Mouse (Mus musculus) common myeloid progenitor, adult 5-6 weeks (primary cell): ENCODE data around the gene Sardh. TPM values are rescaled to one million over a fixed set of nuclear protein-coding genes. Genes with fewer than 3 reads are reported as not detected.
A peak's percentile ranks its signal among the peaks of the same experiment; 100 is the strongest.

Experiments
- ATAC-seq: replicated peaks from 2 replicates; pipeline ENCODE4 v1.8.0; 2016; ENCODE audit warnings: low read depth, mild to moderate bottlenecking, moderate TSS enrichment, inconsistent platforms; ENCODE audit not compliant: poor library complexity, severe bottlenecking
- total RNA-seq: library from RNA; stranded (forward); fragments of 200-1000, 187-1606 nt; gene quantifications from 2 replicates; pipeline ENCODE4 v1.2.3, GENCODE M21; 2017

Gene Sardh
- 1.1 and 4.2 TPM in 2 replicates for total RNA-seq

DNA sequence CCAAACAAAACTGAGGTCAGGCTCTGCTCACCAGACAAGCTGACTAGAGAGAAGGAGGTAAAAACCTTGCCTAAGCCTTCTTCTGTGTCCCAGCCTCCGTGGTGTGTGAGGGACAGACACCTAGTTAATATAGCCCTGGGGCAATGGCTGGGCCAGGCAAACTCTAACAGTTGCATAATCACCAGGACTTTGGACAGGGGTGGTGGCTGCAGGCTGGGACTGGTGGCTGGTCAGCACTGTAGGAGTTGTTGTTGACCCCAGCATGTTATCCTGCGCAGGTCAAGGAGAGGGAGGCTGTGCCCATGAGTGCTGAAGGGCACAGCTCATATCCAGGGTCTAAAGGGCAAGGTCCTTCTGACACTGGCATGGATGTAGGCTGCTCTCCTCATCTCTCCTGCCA, at the start of gene Sardh:
Sardh (minus strand) TSS at position 127 of the 400 bp plus-strand sequence.
- no peak for ATAC-seq

DNA sequence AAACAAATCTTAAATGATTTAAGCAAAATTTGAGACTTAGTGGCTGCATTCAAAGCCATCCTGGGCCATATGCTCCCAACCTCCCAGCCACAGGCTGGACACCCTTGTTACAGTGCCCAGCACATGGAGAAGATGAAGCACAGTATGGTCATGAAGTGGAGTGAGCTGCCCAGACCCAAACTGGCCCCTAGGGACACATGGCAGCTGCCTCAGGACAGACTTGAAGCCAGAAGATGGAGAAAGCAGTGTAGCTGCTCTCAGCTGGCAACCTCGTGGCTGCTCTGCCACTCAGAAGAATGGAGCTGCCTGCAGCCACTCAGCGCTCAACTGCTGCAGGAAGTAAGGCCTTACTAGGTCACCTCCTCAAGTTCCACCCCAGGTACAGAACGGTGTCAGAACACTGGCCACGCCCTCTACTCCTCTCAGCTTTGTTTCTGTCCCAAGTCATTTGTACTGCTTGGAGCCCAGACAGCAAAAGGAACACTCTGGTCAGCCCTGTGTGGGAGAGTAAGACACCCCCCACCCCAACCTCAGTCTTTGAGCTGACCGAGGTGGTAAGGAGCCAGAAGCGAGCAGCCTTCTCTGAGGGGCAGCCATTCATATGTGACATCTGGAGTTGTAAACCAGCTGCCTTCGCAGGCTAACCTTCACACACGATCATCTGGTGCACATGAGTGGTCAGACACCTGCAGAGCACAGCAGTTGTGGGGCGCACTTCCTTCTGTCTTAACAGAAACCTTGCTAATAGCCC, 48.7 kb upstream of the Sardh start:
- ATAC-seq = no peak

DNA sequence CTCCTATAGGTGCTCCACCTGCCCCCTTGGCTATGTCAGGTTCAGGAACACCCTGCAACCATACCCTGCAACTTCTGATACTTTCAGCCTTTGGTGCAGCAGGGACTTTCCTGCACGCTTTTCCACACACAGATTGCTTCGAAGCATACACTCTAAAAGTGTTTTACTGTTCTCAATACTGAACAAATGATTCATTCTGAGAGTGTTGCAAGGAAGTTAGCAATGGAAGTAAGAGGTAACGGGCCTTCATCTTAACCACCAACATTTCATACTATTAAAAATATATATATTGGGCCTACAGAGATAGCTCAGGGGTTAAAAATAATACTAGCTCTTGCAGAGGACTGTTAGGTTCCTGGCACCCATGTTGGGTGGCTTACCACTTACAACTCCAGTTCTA, 46.6 kb upstream of the Sardh start:
- no peak for ATAC-seq

DNA sequence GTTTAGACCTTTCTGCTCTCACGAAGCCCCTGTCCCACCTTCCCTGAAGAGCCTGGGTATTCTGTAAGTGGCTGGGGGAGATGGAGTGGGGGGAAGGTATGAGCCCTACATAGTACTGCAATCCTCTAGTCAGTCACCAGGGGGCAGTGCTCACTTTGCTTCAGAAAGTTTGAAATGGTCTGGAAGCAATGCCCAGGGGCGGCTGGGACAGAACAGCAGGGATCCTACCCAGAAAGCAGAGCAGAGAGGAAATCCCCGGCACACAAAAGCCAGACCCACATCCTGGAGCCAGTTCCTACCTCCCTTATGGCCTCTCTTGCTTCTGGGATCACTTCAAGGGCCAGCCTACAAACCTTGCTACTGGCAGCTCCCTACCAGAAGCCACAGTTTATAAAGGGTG, 40.9 kb upstream of the Sardh start:
- peak; percentile 87 for ATAC-seq

DNA sequence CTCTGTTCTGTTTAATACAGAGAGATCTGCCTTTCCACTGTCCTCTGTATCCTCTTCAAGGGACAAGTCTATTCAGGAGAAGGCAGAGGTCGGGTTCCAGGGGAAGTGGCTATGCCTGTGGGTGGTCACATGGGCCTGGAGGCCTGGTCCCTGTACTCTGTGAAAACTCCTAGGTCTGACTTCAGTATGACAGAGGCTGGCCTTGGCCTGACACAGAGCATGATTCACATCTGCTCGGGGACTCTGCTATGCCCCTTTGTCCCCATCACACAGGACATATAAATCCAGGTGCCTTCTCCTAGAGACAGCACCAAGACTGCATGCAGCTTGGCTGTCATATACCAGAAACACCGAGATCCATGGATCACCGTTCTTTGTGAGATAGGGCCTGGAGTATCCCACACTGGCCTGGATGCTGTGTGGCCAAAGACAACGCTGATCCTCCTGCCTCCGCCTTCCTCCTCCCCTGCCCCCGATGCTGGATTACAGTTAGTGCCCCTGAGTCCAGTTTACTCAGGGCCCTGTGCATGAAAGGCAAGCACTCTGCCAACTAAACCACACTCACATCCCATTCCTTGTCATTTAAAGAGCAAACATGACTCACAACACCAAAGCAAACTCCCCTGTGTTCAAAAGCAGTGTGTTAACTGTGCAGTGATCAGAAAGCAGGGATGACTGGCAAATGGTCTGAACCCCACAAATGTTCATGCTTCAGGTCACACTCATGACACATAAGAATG, 39.0 kb upstream of the Sardh start:
- no peak for ATAC-seq

DNA sequence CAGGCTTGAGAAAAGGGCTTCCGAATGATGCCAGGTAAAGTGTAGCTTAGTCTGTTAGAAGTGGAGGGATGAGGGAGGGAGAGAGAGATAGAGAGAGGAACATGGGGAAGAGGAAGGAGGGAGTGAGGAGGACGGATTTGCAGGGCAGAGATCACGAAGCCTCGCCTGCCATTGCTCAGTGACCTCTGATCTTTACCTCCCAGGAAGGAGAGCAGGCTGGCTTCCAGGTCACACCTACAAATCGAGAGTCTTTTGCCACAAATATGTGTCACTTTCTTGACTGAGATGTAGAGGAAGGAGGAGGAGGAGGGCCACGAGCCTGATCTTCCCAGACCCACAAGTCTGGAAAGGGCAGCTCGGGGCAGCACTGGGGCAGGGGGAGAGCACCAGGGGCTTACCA, 36.3 kb upstream of the Sardh start:
- no peak for ATAC-seq

DNA sequence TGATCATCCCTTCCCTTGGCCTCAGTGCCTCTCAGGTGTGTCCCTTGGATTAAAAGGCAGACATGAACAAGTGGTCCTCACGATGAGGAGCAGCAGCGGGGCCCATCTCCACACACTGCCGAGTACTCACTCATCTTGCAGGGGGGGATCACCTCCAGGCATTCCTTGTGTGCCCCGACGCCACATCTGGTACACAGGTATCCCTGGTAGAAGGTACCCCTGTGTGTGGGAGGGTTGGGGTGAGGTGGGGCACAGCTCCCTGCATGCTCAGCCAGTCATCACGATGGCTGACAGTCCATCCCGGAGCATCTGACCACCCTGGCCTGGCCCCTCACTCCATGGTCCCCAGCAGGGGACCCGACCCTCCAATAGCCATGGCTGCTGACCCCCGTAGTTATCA, 33.6 kb upstream of the Sardh start:
- no peak for ATAC-seq

DNA sequence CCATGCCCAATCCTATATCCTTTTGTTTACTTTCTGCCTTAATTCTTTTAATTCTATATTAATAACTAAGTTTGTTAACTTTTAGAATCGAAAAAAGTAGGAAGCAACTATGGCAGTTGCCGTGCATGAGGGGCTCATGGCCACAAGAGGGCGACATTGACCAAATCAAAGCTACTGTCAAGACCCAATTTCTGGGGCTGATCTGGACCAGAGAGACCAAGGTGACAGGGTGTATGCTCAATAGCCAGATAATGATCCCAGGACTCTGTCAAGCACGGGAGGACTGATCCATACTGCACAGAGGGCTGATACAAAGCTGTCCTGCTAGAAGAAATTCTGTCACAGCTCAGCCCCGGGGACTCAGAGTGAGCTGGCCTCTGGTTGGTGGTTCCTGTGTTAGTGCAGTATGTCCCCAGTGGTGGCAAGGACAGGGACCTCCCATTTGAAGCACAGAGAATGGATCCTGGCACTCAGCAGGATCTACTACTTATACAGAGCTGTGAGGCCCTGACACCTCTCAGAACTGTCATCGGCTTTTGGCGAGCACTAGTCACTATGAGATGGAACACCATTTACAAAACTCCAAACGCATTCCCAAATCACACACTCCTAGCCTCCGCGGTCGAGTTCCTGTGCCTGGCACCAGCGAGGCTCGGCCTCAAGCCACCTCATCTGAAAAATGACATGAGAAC, 32.9 kb upstream of the Sardh start:
- ATAC-seq = peak; percentile 82

DNA sequence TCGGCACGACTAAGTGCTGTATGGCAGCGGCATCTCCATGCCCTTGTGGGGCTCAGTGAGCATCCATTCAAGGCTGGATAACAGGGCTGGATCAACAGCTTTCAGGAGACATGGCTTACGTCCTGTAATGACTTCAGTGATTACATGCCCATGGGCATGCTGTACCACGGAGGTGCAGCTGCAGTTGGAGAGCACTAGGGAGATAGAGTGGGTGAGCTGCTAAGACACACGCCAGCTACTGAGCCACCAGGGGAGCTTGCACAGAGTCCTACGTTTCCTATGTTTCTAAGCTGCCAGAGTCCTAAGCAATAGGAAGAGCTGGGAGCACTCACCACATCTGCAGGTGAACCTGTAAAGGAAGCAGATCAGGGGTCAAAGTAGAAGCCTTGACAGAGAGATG, 30.7 kb upstream of the Sardh start:
- no peak for ATAC-seq

DNA sequence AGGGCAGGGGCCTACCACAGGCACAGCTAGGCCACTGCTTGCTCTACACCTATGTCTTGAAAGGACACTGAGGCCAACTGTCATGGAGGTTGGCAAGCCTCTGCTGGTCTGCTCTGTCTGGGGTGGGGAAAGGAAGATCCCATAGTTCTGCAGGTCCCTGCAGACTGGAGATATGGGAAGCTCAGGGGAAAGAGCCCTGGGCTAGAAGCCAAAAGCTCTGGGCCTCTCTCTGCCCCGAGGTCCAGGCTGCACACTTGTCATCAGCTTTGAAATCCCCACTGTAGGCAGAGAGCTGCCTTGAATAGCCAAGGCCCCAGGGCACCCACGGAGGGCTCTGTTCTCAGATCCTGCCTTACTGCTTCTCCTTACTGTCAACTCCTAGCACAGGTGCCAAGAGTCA, 20.2 kb upstream of the Sardh start:
- no peak for ATAC-seq

DNA sequence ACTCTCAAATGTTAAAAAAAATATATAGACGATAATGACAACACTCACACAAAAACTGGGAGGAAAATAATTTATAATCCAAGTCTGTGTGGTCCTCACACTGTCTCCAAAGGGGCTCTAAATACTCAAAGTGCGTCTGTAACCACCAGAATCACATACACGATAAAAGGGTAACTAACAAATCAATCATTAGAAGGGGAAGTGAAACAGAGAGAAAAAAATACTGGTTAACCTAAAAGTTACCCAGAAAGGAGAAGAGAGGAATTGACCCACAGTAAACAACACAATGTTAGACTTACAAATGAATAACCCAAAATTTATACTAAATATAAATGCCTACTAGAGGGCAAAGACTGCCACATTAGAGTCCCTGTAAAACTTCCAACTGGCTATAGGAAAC, 17.7 kb upstream of the Sardh start:
- ATAC-seq = peak; percentile 33

DNA sequence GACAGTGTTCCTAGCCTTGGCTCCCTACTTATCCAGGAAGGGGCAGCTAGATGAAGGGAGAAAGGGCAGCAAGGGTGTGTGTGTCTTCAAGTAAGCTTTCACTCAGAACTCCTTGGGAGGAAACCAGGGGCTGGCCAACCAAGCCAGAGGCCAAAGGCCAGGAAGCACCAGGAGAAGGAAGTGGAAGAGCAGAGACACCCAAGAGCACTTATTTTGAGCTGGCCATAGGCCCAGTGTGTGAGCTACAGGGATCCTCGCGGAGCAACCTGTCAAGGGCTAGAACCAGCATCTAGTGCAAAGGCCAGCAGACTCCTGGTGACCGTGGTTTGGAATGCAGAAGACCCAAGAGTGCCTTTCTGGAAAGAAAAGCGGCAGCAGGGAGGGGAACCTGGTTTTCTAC, 14.8 kb upstream of the Sardh start:
- ATAC-seq = no peak

DNA sequence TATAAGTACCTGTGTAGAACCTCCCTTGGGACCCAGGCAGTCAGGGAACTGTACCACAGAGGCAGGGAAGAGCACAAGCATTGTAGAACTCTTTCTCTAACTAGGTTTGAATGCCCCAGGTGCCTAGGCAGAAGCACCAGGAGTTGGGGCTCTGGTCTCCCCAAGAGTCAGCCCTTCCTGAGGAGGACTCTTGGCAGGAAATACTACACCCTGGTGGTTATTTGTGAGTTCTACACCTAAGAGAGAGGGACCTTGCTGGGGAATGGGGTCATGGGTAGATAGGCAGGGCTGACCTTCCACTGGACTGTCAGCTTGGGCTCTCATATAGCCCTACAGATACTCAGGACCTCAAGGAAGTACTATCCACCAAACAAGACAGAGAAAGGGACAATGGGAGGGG, 3.3 kb upstream of the Sardh start:
- 0 out of 2 replicates have a peak, but pooled peaks have one; percentile 42 for ATAC-seq

DNA sequence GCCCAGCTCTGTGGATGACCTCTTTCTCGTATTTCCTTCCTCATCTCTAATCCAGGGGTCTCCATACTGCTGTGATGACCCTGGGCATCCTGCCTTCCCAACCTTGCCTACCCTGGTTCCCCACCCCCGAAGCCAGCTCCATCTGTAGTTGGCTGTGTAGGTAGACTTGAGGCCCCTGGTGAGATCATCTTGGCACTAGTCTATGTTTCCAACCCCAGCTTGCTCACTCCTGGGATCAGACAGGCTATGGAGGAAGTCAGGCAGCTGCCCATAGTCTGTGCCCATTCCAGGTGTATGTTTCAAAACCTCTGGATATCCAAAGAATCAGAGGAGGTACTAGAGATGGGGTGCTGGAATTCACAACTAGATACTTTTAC, 662 bp downstream of the Sardh start:
- no peak for ATAC-seq

DNA sequence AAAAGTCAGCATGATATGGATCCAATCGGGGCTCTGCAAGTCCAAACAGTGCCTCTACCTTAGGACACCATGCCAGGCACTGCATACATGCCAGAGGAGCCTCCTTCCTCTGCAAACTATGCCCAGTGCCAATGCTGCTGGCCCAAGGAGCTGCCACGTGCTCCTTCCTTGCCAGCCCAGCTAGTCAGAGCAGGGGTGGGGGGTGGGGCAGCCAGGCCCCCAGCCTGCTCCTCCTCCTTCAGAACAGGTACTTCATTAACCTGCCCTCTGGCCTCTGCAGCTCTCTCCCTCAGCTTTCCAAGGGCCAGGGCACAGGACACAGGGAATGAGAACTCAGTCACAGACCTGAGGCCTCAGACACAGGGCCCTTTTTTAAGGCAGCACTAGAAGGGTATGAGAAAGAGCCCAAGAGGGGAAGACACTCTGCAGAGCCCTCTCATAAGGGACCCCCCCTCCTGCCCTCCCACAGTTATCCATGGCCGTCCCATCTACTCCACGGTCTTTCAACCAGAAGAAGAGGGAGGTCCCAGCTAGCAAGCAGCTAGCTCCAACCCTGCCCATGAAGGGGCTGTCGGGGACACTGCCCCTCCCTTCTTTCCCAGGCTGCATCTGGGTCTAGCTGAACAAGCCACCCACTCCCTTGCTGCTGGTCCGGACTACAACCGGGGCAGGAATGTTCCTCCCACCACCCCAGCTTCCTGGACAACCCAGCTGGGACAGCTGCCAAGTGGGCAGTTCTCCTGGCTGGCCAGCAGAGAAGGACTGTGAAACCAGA, 1.2 kb downstream of the Sardh start:
- no peak for ATAC-seq

DNA sequence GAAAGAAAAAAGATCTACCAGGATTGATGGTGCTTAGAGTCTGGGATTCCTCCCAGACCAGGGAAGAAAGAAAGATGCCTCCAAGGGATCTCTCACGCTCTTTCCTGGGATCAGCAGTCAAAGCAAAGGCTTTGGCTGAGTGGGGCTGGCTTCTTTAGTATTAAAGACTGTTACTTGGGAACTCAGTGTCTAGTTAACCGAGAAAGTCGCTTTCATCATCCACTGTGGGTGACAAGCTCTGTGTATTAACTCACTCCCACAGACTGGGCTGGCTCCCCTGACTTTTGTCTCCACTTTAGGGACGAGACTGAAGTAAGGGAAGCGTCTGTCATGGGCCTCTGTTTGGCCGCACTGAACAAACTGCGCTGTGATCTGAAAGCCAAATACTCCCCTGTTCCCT, 2.2 kb downstream of the Sardh start:
- ATAC-seq = no peak

DNA sequence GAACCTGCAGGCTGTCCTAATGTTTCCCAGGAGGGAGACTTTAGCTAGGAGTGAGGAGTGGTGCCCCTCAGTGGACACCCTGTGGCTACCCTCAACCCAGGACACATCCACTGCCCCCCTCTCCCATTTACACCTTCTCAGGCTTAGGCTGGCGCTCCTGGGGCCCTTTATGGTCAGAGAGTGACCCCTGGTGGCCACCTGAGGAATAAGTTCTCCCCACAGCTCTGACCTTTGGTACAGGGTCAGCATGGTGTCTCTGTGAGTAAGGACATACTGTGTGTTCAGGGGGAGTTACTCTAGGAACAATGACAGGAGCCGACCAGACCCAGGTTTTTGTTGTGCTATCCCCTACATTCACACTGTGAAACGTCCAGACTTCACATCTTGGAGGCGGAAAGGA, 10.8 kb downstream of the Sardh start:
- peak; percentile 62 for ATAC-seq

DNA sequence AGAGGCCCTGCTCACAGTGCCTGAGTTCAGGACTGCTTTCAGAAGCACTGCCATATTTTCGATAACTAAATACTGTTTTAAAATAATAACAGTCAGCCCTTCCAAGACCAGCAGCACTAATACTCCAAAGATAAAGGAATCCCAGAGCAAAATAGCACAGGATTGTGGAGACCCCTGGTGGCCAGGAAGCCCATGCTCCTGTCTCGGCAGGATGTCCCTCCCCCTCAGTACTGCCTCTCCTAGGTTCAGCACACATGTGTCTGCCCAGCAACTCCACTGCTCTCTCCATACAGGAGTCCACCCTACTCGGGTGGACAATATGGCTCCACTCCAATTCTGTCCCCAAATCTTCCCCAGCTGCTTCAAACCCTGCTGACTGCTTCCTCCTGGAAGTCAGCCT, 12.4 kb downstream of the Sardh start:
- peak; percentile 45; the same call in 1 of the 2 replicates for ATAC-seq

DNA sequence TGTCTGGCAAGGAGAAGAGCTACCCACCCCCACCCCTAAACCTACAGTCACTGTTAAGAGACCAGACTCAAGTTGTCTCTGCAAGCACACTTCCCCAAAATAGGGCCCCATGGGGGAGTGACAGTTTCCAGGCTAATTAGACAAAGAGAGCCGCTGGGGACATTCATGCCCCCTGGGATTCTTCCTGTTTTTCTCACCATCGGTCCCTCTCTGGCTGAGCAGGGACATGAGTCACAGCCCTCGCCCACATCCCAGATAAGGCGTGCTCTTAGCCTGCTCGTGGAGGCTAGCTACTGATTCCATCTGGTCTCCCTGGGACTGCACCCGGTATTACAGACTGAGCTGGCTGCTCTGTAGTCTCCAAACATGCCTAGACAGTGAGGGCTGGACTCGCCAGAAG, 15.8 kb downstream of the Sardh start:
- peak; percentile 84 for ATAC-seq

DNA sequence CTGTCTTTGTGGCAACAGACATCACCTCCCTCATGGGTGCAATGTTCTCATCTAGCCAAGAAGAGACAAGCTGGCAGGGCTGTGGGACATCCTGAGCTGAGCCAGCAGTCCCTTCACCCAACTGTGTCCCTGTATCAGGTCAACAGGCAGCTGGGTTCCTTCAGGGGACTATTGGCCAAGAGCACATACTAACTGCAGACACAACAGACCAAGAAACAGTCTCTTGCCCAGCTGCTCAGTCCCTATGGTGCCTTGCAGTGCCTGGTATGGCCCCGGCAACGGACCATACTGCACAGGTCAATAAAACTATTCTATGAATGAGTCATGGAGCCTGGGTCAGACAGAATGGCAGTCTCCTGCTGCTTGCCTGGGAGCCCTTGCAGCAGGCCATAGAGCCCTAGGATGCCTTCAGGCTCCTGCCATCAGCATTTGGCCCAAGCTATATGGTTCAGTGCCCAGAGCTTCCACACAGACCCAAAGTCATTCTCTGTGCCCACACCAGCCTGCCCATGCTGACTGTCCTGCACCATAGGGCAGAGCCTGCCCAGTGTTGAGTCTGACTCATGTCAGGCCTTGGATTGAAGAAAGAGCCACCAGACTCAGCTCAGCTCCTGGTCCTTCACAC, 18.5 kb downstream of the Sardh start:
- no peak for ATAC-seq
